In the genomic region with DNA sequence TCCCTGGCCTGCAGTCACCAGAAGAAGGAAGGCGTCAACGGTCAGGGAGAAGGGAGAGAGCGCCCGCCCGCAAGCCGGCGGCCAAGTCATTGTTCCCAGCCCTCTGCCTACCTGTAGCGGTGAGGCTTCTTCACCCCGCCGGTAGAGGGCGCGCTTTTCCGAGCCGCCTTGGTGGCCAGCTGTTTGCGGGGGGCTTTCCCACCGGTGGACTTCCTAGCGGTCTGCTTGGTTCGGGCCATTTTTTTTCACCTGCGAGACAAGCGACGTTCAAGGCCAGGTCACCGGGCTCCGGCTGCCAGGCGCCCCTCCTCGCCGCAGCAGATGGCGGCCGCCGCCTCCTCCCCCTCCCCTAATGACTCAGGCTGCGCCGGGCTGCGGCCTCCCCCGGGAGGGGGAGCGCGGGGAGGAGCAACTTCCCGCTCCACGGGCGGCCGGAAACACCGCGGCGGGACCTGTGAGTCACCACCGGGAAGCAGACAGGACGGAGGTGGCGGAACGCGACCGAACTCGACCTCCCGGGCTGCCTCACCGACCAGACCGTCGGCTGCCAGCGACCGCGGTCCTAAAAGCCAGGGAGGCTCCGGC, we compare ENCODE assay signal across 7 mouse cellular contexts. TPM values are rescaled to one million over a fixed set of nuclear protein-coding genes. Genes with fewer than 3 reads are reported as not detected.
DNase-seq lines count a peak whose midpoint lies in the region; ATAC-seq lines count a peak whose summit lies in the region.

No protein-coding gene starts in this region.

- intact Hi-C loops in left cerebral cortex, postnatal 36 days (cut with DNase I): no loop called here

- peak; percentile 35 for ATAC-seq in megakaryocyte-erythroid progenitor cell, adult 5-6 weeks (replicated peaks; ENCODE audit: low FRiP score, low TSS enrichment, poor library complexity, severe bottlenecking)

- peak; percentile 91 for DNase-seq in adrenal gland, postnatal 14 days
- peak; percentile 79 for DNase-seq in embryo, embryonic 10.5 days (ENCODE audit: low spot score)
- peak; percentile 99 for DNase-seq in heart, adult 11 months
- DNase-seq in kidney, adult 11 months: peak; percentile 80
- DNase-seq in left cerebral cortex, postnatal 36 days (ENCODE audit: low spot score in 2 of 2): peak; percentile 80 to 81
- DNase-seq in spleen, adult 12 weeks (ENCODE audit: low spot score): peak; percentile 80

RNA-seq across cellular contexts. Expression of a gene that starts 3.9 kb away (rescaled TPM):
- total RNA-seq in adrenal gland, postnatal 14 days (2021): 340 and 347 TPM in 2 replicates
- total RNA-seq in left cerebral cortex, postnatal 36 days (2021): 100 to 1,000 TPM; 253 to 254 TPM
- 594 and 607 TPM in 2 replicates for total RNA-seq in megakaryocyte-erythroid progenitor cell, adult 5-6 weeks (2014; fragmentation: Nextera tagmentation)
- total RNA-seq in megakaryocyte-erythroid progenitor cell, adult 5-6 weeks (2017): 709 and 905 TPM in 2 replicates

RNA-seq across cellular contexts. Expression of a gene that starts 6.3 kb away (rescaled TPM):
- 20.6 and 24.4 TPM in 2 replicates for total RNA-seq in adrenal gland, postnatal 14 days (2021)
- total RNA-seq in left cerebral cortex, postnatal 36 days (2021): 10 to 100 TPM; 18.9 to 27.0 TPM
- total RNA-seq in megakaryocyte-erythroid progenitor cell, adult 5-6 weeks (2014; fragmentation: Nextera tagmentation): 27.0 and 53.0 TPM in 2 replicates
- total RNA-seq in megakaryocyte-erythroid progenitor cell, adult 5-6 weeks (2017): 11.0 and 12.0 TPM in 2 replicates

RNA-seq across cellular contexts. Expression of a gene that starts 11.3 kb away (rescaled TPM):
- total RNA-seq in adrenal gland, postnatal 14 days (2021): 41.5 and 51.9 TPM in 2 replicates
- 10 to 100 TPM; 15.8 to 18.6 TPM for total RNA-seq in left cerebral cortex, postnatal 36 days (2021)
- 31.7 and 35.1 TPM in 2 replicates for total RNA-seq in megakaryocyte-erythroid progenitor cell, adult 5-6 weeks (2014; fragmentation: Nextera tagmentation)
- 29.7 and 39.5 TPM in 2 replicates for total RNA-seq in megakaryocyte-erythroid progenitor cell, adult 5-6 weeks (2017)

RNA-seq across cellular contexts. Expression of a gene that starts 49.4 kb away (rescaled TPM):
- total RNA-seq in adrenal gland, postnatal 14 days (2021): 3.6 and 4.4 TPM in 2 replicates
- total RNA-seq in left cerebral cortex, postnatal 36 days (2021): 1 to 10 TPM; 5.1 to 7.3 TPM
- total RNA-seq in megakaryocyte-erythroid progenitor cell, adult 5-6 weeks (2014; fragmentation: Nextera tagmentation): 0.07 and 0.37 TPM in 2 replicates
- 0.65 TPM in 1 of 2 replicates, not detected in the other for total RNA-seq in megakaryocyte-erythroid progenitor cell, adult 5-6 weeks (2017)

RNA-seq across cellular contexts. Expression of a gene that starts 53.9 kb away (rescaled TPM):
- 0.74 and 4.0 TPM in 2 replicates for total RNA-seq in adrenal gland, postnatal 14 days (2021)
- total RNA-seq in left cerebral cortex, postnatal 36 days (2021): 1 to 10 TPM in 1 of 2 experiments, under 1 TPM in 1; 0.93 to 1.0 TPM
- total RNA-seq in megakaryocyte-erythroid progenitor cell, adult 5-6 weeks (2014; fragmentation: Nextera tagmentation): 47.1 and 58.7 TPM in 2 replicates
- 24.8 and 36.3 TPM in 2 replicates for total RNA-seq in megakaryocyte-erythroid progenitor cell, adult 5-6 weeks (2017)

Comparison
In these comparisons a context has a peak if more than half of its experiments do, and no peak if none do; other contexts are left out.
1. Peak in every context shown above with its lines: DNase-seq and ATAC-seq.